Mouse (Mus musculus): ENCODE data around the gene Prkd3.

The Prkd3 gene

GRCm38 (mm10) chr17:78936466-78937228 lies 84.0 kb downstream of the Prkd3 start, which contains the start of the genes Cebpz and Ndufaf7:
TSS of gene Cebpz (minus strand) at chr17:78937066.
TSS of gene Ndufaf7 (plus strand) at chr17:78937136.
- DNase-seq (ENCODE audit: low spot score): peak; percentile 98

GRCm38 (mm10) chr17:78935857-78936256 lies 84.8 kb downstream of the Prkd3 start:
- DNase-seq (ENCODE audit: low spot score): no peak

- peak; percentile 34 for DNase-seq (ENCODE audit: low spot score)
Observed at GRCm38 (mm10) chr17:78917696-78918095, 102.9 kb downstream of the Prkd3 start.

- no peak for DNase-seq (ENCODE audit: low spot score)
Observed at GRCm38 (mm10) chr17:78916899-78917298, 103.7 kb downstream of the Prkd3 start.

GRCm38 (mm10) chr17:78916369-78916813 lies 104.2 kb downstream of the Prkd3 start, which contains the start of gene Cebpzos:
TSS of gene Cebpzos (plus strand) at chr17:78916500.
- peak; percentile 90 for DNase-seq (ENCODE audit: low spot score)

- DNase-seq (ENCODE audit: low spot score): no peak
Observed at GRCm38 (mm10) chr17:78915772-78916171, 104.8 kb downstream of the Prkd3 start.

- DNase-seq (ENCODE audit: low spot score): no peak
Observed at GRCm38 (mm10) chr17:78913921-78914320, 106.7 kb downstream of the Prkd3 start.

- DNase-seq (ENCODE audit: low spot score): no peak
Observed at GRCm38 (mm10) chr17:78912861-78913281, 107.7 kb downstream of the Prkd3 start.

- DNase-seq (ENCODE audit: low spot score): no peak
Observed at GRCm38 (mm10) chr17:78909374-78909773, 111.2 kb downstream of the Prkd3 start.

- DNase-seq (ENCODE audit: low spot score): no peak
Observed at GRCm38 (mm10) chr17:78906892-78907291, 113.7 kb downstream of the Prkd3 start, which contains the start of gene Sult6b1. TSS of gene Sult6b1 (minus strand) at chr17:78906992.

GRCm38 (mm10) chr17:78903158-78903557 lies 117.5 kb downstream of the Prkd3 start:
- DNase-seq (ENCODE audit: low spot score): no peak

Measured in layer of hippocampus, adult 11-12 months (tissue).